Mouse (Mus musculus): ENCODE data around the gene Camk2g. TPM values are rescaled to one million over a fixed set of nuclear protein-coding genes. Genes with fewer than 3 reads are reported as not detected.
A peak's percentile ranks its signal among the peaks of the same experiment; 100 is the strongest.

The Camk2g gene
- total RNA-seq, 2 experiments from 2014 or later, result 187 to 199 TPM

DNA sequence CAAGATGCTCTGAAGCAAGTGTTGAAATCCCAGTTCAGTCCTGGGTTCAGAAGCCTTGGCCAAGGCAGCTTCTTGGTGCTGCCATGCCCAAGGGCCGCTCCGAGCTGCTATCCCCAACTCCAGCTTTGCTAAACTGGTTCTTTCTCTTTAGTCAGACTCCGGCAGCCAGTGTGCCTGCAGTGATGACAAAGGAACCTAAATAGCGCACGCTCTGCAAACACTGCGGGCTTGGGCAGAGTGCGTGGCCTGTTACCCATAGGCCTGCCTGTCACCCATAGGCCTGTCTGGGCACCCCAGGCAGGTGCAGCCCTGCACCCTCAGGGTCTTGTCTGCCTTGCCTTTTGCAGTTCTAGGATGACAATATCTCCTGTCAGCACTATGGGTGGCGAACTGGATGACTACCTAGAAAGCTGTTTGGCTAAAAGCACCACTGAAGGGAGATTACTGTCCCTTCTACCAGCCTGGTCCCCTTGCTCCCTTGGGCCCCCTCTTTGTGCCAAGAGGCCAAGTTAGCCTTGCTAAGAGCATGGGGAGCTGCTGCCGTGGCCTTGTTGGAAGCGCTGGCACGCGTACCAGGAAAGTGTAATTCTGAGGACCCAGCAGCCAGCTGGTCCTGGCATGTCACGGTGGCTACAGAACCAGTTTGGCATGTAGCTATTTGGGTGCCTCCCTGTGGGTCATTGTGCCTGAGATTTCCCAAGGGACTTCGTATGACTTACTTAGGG, 12.4 kb upstream of the Camk2g start:
- DNase-seq, result no peak

DNA sequence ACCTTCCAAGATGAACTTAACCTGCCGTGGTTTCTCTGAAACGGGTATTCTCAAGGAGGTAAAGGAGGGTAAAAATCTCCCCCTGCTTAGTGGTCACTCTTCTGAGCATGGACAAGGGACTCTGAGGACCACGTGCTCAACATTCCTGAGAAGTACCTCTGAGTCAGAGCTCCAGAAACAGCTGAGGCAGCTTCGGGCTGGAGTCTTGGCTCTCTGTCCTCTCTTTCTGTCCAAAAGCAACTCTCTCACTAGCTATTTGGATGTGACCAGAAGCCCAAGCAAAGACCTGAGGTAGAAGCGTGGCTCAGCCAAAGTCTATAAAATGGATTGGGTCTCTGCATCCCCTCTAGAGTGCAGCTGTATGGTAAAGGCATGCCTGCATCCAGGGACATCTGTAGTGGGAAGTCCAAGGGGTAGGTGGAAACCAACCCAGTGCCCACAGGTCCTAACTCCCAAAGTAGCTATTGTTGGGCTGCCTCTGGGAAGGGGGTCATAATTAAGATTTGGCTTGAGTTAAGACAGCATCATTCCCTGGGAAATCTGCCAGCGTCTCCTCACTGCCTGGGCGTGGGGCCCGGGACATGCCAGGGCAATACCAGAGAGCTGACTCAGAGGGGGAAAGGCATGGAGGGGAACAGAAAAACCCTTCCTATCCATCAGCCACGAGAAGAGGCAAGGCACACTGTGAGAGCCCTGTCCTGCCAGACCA, 11.2 kb upstream of the Camk2g start:
- peak; percentile 65 to 66 for DNase-seq

DNA sequence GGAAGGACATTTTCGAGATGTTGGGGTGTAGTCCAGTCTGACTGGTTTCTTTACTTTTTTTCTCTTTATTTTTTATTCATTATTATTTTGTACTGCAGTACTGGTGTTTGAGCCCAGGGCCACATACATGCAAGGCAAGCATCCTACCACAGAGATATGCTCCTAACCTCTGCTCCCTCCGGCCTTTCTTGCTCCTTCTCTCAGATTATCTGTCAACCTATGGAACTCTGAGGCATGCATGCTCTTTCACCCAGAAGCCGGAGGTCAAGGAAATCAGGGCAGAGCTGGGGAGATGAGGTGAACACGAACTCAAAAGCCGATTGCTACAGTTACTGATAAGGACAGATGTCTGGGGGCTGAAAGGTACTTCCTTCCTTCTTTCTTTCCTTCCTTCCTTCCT, 10.6 kb upstream of the Camk2g start:
- DNase-seq, result no peak

DNA sequence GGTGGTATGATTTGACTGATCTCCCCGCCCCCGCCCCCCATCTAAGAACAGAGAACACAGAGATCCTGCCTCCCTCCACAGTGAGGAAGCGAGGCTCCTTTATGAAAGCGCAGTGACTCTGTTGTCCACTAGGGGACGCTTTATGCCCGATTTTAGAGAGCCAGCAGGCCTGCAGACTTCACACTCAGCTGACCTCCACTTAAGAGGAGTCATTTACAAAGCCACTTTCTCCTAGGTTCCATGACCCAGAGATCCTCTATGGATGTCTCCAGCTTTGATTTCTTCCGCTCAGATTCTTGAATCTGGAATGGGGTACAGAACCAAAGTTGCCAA, 9.7 kb upstream of the Camk2g start:
- peak in 1 of 2 experiments; percentile 61 for DNase-seq

DNA sequence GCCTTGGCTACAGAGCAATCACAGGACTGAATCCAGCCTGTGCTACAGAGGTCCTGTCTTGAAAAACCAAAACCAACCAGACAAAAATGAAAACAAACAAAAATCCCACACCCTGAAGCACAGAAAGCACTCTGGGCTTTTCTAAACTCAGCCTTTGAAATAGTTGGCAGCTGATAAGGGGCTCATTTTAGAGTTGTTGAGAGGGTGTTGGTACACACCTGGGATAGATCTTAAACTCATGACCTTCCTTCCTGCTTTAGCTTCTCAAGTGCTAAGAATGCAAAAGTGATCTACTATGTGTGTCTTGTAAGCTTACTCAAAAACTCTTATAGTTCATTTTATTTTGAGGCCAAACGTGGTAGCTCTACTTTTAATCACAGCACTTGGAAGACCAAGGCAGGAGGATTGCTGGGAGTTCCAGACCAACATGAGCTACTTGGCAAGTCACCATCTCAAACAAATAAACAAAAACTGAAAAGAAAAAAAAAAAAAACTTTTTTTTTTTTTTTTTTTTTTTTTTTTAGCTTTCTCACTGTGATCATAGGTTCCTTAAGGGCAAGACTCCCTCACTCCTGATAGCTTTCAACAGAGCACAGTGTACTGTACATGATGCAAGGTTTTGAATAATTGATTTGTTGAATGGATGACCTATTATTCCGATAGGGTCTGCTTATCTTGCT, 9.2 kb upstream of the Camk2g start:
- no peak for DNase-seq

DNA sequence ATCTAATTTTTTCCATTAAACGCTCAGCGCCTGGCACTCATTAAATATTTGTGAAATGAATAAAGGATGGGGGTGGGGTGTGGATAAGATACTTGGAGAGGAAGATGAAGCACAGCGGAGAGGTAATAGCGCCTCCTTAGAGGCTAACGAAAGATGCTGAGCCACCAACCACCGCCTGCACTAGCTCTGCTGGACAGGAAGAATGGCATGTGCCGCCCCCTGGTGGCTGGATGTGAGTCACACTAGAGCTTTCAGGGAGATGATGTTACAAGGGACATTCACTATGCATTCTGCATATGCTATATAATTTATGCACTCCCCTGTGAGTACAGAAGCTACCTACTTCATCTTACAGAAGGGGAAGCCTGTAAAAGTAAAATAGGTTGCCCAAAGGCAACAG, 4.9 kb upstream of the Camk2g start:
- DNase-seq, result peak; percentile 80 to 83

DNA sequence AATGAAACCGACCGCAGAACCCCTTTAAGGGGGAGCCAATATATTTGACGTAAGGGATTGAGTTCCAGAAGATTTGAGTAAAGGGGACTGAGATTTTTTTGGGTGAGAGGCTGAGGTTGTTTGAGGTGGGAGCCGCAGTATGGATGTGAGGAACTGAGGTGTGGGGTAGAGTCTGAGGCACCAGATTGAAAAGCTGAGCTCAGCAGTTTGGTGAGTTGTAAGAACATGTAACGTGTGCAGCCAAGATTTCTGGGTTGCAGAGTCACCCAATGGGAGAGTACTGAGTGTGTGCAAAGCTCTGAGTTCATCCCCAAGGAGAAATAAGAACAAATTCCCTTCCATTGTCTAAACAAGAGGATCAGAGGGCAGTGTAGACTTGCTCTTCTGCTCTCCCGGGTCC, 4.4 kb upstream of the Camk2g start:
- DNase-seq, result no peak

DNA sequence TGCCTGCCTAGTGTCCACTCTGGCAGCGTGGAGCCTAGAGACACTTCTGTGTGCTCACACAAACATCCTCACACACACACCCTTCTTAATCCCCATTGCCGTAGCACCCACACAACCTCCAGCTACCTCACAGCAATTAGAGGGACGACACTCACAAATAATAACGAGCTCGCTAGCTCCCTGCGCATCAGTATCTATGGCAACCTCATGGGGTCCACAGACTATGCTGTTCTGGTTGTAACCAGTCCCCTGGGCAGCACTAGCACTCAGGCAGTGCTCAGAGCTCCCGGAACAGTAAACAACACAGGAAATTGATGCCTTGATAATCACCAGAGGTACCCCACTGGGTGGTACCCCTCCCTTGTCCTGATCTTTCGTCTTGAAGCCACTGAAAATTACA, 2.8 kb upstream of the Camk2g start:
- no peak for DNase-seq

DNA sequence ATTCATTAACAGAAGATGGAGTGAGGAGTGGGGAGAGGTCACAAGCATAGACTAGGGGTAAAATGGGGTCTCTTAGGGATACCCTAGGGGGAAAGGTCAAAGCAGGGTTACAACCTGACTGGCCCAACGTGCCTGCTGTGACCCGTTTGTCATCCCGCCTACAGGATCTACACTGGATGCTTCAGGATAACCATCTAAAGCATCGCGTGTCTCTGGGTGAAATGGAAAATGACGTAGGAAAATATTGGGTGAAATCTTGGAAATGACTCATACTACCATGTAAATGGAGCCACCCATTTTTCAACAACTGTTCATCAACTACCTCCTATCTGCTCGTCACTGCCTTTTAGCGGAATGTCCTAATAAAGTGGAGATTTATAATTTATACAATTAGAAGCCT, 2.3 kb upstream of the Camk2g start:
- no peak for DNase-seq

DNA sequence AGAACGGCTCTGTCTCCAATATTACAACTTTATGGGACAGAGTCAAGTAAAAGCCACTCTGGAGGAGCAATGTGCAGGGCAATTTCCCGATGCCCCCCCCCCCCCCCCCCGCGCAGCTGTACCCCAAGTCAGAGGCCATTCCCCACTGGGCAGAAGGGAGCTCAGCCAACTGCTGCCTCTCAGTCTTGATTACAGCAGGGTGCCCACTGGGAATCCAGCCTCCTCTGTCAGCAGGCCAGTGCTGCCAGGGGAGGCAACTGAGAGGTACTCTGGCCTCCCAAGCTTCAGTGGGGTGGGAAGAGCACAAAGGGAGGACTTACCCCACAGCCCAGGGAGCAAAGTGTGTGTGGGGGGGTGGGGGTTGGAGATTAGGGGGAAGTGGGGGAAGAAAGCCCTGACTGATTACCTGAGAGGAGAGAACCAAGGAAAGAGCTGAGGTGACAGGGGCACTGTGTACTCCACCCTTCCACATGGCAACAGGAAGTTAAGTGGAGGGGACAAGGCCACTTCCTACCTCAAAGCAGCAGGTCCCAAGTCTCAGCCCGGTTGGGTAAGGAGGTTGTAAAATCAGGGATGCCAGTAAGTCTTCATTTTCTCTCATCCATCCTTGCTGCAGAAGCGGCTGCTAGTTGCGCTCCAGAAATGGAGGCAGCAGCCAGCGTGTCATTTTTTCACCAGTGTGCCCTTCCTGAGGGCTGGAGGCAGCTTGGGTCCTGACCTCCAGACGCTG, 1.7 kb upstream of the Camk2g start:
- no peak for DNase-seq

DNA sequence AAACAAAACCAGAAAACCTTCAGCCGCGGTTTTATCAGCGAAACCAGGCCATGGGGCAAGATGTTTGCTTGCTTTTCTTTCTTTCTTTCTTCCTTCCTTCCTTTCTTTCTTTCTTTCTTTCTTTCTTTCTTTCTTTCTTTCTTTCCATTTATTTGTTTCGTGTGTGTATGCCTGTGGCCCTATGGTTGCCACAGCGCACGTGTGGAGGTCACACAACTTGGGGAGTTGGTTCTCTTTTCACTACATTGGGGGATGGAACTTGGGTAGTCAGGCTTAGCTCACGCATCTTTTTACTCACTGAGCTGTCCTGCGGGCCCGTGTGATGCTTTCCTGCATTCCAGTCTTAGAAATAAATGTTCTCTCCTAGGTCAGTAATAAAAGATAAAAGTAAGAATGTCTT, 701 bp upstream of the Camk2g start:
- DNase-seq, result no peak

DNA sequence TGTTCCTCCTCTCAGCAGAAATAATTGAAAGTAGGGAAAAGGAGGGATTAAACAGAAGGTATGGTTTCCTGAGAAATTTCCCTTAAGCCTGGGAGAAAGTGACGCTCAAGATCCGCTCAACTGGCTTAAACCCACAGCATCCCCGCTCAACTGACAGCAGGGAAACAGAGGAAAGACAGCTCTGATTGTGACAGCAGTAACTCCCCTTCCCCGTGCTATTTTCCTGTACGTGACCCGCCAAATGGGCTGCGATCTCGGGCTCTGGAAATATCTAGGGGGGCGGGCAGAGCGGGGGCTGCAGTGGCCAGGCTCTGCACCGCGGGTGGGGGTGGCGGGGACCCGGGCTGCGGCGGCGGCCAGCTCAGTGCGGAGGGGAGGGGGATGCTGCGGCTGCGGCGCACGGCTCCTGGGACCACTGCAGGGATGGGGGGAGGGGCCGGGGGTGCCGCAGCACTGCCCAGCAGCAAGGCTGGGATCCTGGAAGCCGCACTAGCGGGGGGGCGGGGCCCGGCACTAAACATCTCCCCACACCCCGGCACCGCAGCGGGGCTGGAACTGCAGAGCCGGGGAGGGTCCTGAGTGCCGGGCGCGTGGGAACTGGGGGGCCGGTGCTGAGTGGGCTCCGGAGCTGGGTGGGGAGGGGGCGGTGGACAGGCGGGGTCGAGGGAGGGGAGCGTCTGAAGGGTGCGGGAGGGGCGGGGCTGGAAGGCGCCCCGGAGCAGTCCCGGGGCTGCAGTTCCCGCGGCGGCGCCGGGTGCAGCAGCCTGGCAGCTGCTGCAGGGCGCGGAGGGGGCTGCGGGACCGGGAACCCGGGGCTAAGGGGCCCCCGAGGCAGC, 748 bp downstream of the Camk2g start:
- no peak for DNase-seq

DNA sequence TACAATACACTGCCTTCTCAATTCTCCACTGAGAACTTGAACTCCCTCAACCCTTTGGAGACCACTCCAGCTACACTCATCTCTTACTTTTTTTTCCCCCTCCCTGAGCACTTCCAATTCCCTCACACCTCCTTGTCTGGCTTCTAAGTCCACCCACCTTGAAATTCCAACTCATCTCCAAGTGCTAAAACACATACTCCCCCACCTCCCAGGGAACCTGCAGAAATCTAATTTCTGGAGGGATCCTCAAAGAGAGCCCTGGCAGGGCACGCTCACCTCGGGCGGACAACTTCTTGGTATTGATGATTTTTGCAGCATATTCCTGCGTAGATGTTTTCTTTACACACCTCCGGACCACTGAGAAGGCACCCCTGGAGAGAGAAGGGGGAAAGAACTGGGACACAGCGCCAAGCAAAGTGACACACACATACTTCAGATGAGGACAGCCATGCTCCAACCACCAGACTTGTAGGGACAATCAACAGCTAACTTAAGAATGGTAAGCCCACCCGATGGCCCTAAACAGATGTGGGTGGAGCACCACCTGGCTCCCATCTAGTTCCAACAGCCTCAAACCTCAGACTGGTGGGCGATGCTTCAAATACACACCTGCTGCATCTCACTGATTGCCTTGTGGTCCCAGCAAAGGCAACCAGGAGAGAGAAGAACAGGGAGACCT, 1.5 kb downstream of the Camk2g start:
- DNase-seq, result no peak

DNA sequence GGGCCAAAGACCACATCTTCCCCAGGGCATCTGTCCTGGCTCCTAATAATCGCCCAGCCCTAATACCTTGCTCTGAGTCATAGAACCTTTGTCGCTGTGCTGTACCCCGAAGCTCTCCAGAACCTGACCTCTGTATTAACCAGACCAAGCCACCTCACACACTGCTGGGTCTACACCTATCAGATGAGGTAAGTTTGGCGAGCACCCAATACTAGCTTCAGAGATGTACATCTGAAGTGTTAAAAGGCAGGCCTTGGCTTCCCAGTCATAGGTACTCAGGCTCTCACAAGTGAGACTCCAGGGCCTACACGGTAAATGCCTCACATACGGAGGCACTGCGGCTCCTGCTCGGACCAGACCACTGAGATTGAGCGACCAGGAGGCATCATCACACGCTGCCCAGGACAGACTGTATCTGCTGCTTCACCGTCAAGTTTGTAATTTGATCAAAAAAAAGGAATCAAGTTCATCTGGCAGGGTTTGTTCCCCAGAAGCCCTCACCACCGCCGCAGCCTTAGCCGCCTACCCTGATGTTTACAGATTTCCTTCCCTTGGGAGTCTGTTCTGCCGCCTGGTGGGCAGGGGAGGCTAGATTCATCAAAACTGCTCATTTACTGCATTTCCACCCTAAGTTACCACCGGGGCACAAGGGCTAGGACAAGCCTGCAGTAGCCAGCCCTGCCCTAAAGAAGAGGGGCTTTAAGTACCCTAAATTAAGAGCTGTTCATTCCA, 2.2 kb downstream of the Camk2g start:
- DNase-seq, result peak in 1 of 2 experiments; percentile 41

DNA sequence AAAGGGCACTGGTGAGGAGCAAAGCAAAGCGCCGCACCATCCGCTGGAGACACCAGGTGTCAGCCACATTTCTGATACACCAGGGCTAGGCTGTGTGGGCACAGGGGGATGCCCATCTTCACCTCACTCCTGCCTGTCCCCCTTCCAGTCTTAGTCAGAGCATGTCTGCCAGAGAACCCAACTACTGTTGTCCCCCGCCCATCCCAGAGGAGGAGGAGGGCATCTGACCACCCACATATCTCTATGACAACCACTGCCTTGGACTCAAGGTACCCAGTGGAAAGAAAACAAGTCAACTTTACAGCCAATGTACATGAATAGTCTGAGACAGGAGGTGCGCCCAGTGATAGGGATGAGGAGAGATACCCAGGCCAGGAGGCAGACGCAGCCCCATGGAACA, 2.9 kb downstream of the Camk2g start:
- DNase-seq, result no peak

DNA sequence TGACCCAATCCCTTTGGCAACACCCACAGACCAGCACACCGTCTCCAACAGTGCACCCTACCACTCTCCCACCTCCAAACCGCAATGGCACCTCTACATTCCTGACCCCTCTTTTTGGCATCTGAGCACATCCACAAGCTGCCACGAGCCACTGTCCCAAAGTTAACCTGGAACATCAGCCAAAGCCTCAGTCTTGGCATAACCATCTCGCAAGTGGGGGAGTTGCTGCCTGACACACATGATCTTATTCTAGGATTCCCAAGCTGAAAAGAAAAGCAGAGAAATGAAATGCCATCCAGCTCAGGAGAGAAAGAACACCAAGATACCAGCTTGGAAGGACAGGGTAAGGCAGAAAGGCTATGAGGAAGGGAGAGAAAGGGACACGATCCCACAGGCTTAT, 3.4 kb downstream of the Camk2g start:
- DNase-seq, result no peak

DNA sequence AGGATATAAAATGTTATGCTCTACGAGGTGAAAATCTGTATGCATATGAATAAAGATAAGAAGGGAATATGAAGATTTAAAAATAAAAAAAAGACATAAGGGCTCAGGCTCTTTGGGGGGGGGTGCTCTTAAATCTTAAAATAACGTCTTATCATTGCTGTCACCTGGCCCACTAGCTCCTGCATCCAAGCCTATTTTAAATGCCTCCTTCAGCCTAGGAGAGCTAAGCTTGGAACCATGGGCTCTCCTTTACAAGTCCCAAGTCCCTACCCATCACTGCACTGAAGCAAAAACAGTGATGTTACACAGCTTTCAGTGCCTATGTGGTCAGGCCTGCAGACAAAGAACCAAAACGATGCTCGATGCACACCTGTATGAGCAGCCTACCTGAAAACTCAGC, 4.3 kb downstream of the Camk2g start:
- DNase-seq, result no peak

DNA sequence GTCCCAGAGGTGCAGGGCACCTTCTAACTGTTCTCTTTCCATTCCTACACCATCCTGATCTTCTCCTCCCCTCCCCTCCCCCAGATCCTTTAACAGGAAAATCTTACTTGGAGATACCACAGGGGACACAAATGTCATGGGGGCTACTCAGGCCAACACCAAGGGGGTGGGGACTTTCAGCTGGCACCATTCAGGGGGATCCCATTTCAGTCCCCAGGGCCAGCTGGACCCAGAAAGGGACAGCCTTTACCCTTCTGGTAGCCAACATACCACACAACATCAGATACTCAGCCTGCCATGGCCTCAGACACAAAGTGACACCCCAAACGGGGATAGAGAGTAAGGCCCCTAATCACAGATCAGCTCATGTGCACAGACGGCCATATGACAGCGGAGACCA, 5.7 kb downstream of the Camk2g start:
- no peak for DNase-seq

DNA sequence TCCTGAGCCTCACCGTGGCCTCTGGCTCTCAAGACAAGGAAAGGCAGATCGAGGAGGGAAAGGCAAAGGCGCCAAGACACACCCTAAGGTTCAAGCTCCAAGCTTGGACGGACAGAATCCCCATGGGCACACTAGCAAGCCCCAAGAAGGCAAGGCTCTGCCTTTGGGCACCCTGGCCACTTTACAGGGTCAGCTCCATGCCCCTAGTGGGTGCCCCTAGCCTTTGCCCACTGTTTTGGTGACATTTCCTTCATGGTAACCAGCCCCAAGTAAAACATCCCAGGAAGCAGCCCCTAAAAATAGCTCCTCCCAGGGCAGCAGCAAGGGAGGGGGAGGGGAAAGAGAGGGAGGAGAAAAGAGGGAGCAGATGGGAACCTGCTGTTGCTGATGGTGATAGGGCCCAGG, 7.3 kb downstream of the Camk2g start:
- no peak for DNase-seq

DNA sequence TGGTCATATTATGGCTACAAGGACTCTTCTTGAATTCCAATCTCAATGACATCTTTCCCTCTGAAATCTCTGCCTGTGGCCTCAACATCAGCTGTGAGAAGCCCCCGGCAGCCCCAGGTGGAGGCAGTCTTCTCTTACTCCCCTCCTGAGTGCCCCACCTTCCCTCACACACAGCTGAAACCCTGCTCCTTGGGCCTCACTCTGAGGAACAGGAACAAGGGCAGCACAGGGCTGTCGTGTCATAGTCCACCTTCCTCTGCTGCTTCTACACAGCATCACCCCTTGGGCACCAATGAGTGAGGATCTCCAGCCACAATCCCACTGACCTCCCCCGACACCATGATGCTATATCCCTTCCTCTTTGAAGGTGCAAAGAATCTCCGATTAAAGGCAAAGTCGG, 7.9 kb downstream of the Camk2g start:
- DNase-seq, result no peak

DNA sequence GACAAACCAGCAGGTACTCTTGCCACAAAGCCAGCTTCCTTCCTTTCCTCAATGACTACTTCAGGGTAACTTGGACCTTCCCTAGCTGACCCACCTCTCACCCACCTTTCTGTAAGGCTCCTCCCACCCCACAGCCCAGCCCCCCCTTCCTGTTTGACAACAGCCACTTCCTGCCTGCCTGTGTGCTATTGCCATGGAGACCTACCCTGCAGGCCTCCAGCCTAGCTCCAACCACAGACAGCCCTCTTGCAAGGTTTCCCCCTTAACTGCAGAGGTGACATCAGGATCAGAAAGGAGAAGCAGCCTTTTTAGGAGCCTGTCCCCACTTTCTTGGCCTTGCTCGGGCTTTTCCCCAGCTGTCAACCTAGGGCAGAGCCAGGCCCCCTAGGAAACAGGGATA, 8.7 kb downstream of the Camk2g start:
- no peak for DNase-seq

Data from layer of hippocampus, postnatal 36 days (tissue).